Mouse (Mus musculus): ENCODE data around the gene Slc39a9.

- TF ChIP-seq POLR2A (IDR thresholded peaks at IDR 0.05; ENCODE audit: low read depth, low read length): no peak
- no peak for TF ChIP-seq CTCF (IDR thresholded peaks at IDR 0.05; ENCODE audit: extremely low read depth, insufficient read length, insufficient replicate concordance, low read depth, low read length)
Observed at GRCm38 (mm10) chr12:80699144-80699531, 55.5 kb downstream of the Slc39a9 start.

All from small intestine, adult 2 months (tissue).